Mouse (Mus musculus) left cerebral cortex, adult 9 months (tissue): ENCODE data around the gene Vmn2r29.
"Not testable (repeated sequence)": the region's sequence is repeated elsewhere in the genome, so short reads cannot be mapped to it uniquely, and the experiment has no call there.

Experiments
- DNase-seq, 2 experiments: peaks; one replicate each; pipeline ENCODE4 v3.0.0; 2022; ENCODE audit warnings: low spot score in 2 of 2

Gene Vmn2r29

GRCm38 (mm10) chr7:7247228-7247627 lies at the start of gene Vmn2r29:
TSS of gene Vmn2r29 (minus strand) at chr7:7247328.
- not testable (repeated sequence) for DNase-seq

- peak in 1 of 2 experiments; percentile 76 for DNase-seq
These were observed 48.5 kb upstream of the Vmn2r29 start for GRCm38 (mm10) chr7:7295595-7295994.

GRCm38 (mm10) chr7:7281383-7281782 lies 34.3 kb upstream of the Vmn2r29 start:
- no peak for DNase-seq

GRCm38 (mm10) chr7:7277966-7278567 lies 30.9 kb upstream of the Vmn2r29 start, which contains the start of gene Gm45844:
TSS of gene Gm45844 (minus strand) at chr7:7278289.
- DNase-seq: peak; percentile 94 to 96

- DNase-seq: not testable (repeated sequence)
These were observed 30.4 kb upstream of the Vmn2r29 start for GRCm38 (mm10) chr7:7277556-7277955.

- peak in 1 of 2 experiments; percentile 59 for DNase-seq
These were observed 37.6 kb downstream of the Vmn2r29 start, which contains the start of gene Zfp772 for GRCm38 (mm10) chr7:7209313-7210151. TSS of gene Zfp772 (minus strand) at chr7:7209998.

GRCm38 (mm10) chr7:7188191-7188942 lies 58.8 kb downstream of the Vmn2r29 start:
- DNase-seq: peak; percentile 45 to 77

- no peak for DNase-seq
These were observed 59.5 kb downstream of the Vmn2r29 start for GRCm38 (mm10) chr7:7187417-7188190.

- DNase-seq: no peak
These were observed 61.2 kb downstream of the Vmn2r29 start for GRCm38 (mm10) chr7:7185897-7186296.
